Mouse (Mus musculus) liver, adult (tissue): ENCODE measurements around the gene Sult1e1.

Source experiments
- GATA4 ChIP-seq: IDR thresholded peaks from 2 replicates; pipeline ENCODE4 v1.6.1; 2014; ENCODE audit warnings: mild to moderate bottlenecking, low read length; ENCODE audit not compliant: insufficient replicate concordance

The Sult1e1 gene

DNA sequence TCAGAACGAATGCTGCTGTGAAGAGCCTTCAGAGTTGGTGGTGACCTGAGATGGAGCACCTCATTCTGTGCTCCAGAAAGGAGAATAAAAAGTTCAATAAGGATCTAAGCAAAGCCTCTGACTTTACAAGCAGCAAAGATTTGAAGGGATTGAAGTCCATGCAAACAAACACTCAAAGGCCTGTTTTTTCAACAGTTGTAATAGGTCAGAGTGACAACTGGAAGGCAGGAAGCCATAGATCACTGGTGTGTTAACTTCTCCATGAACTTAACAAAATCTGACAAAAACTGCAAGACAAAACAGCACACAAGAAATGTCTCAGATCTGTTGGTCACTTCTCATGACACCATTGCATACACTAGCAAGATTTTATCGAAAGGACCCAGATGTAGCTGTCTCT is 53.3 kb downstream of the Sult1e1 start, which contains the start of gene Sult1b1:
TSS of gene Sult1b1 (minus strand) at position 85 of the 400 bp plus-strand sequence.
- no peak for TF ChIP-seq GATA4

- no peak for TF ChIP-seq GATA4
Measured at GRCm38 (mm10) chr5:87535994-87536644, 55.3 kb downstream of the Sult1e1 start.

GRCm38 (mm10) chr5:87532288-87532687 is 59.1 kb downstream of the Sult1e1 start:
- no peak for TF ChIP-seq GATA4
